Mouse (Mus musculus) bone marrow, adult 2 months (tissue): ENCODE measurements around the gene Pde4a.

Source experiments
- CTCF ChIP-seq: fragments of 200-500 bp; IDR thresholded peaks from 2 replicates; pipeline ENCODE4 v1.5.1; 2011; ENCODE audit warnings: low read length, control low read depth; ENCODE audit not compliant: control insufficient read depth, insufficient read depth
- POLR2A ChIP-seq: fragments of 200-500 bp; IDR thresholded peaks from 2 replicates; pipeline ENCODE4 v1.6.1; 2011; ENCODE audit warnings: low read depth, mild to moderate bottlenecking, control low read depth, low read length, borderline replicate concordance; ENCODE audit not compliant: control insufficient read depth

DNA sequence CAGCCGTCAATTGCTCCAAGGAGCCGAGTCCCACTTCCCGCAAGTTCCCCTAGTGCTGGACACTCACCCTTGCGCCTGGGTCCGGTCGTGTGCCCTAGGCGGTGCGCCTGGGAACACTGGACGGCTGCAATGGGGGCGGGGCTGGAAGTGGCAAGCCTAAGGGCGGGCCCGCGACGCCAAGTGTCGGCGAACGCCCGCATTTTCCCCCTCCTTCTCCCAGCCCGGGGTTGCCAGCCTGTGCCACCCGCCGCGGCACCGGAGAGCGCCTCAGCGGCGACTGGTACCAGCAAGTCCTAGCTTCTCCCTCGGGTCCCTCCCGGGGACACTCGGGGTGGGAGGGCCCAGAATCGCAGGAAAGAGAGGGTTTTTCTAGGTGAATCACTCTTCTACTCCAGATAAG, 82.8 kb downstream of the Pde4a start, which contains the start of gene S1pr5:
- TF ChIP-seq POLR2A (no peak), CTCF (no peak)
